Mouse (Mus musculus) heart, embryonic 15.5 days (tissue): Measurements from ENCODE around the gene Mrpl58. TPM values are rescaled to one million over a fixed set of nuclear protein-coding genes. Genes with fewer than 3 reads are reported as not detected.

Experiments used
- ATAC-seq: fragments of 200-750 bp; cut with Nextera tagmentation; replicated peaks from 2 replicates; pipeline ENCODE4 v1.8.0; 2017; ENCODE audit warnings: low read depth, moderate TSS enrichment; ENCODE audit not compliant: insufficient number of reproducible peaks, insufficient read depth, low FRiP score
- H3K27ac ChIP-seq: fragments of 300-500 bp; sonication (generic); 2 replicates; pipeline ENCODE4 v1.5.1; 2015; ENCODE audit warnings: mild to moderate bottlenecking, inconsistent platforms
- H3K27me3 ChIP-seq: fragments of 300-500 bp; sonication (generic); 2 replicates; pipeline ENCODE4 v1.6.1; 2015; ENCODE audit warnings: inconsistent platforms
- H3K36me3 ChIP-seq: fragments of 300-500 bp; sonication (generic); 2 replicates; pipeline ENCODE4 v1.6.1; 2015; ENCODE audit warnings: mild to moderate bottlenecking, inconsistent platforms
- H3K4me1 ChIP-seq: fragments of 300-500 bp; sonication (generic); replicated peaks from 2 replicates; pipeline ENCODE4 v1.6.1; 2015; ENCODE audit warnings: inconsistent platforms
- H3K4me2 ChIP-seq: fragments of 300-500 bp; sonication (generic); 2 replicates; pipeline ENCODE4 v1.6.1; 2015; ENCODE audit warnings: inconsistent platforms, mild to moderate bottlenecking, moderate library complexity
- H3K4me3 ChIP-seq: fragments of 300-500 bp; sonication (generic); 2 replicates; pipeline ENCODE4 v1.5.1; 2015; ENCODE audit warnings: mild to moderate bottlenecking, inconsistent platforms
- H3K9ac ChIP-seq: fragments of 300-500 bp; sonication (generic); 2 replicates; pipeline ENCODE4 v1.6.1; 2015; ENCODE audit warnings: mild to moderate bottlenecking, inconsistent platforms
- H3K9me3 ChIP-seq: fragments of 300-500 bp; sonication (generic); replicated peaks from 2 replicates; pipeline ENCODE4 v1.6.1; 2016; ENCODE audit warnings: inconsistent platforms
- WGBS: fragments of 180-500 bp; shearing (Covaris S2); methylation state at CpG from one replicate; pipeline ENCODE4 v1.1.7; 2015; ENCODE audit warnings: mixed read lengths; 5-methylcytosine and 5-hydroxymethylcytosine counted together
- polyA plus RNA-seq: library from polyadenylated mRNA; unstranded; fragments of >200 nt; fragmentation: Nextera tagmentation; extraction: Ambion mirVana; gene quantifications from 2 replicates; pipeline ENCODE4 v1.2.1, GENCODE M21; 2015

Mrpl58 gene
- polyA plus RNA-seq, 1 experiment from 2014 or later, result 167 TPM

- no peaks in the 10 kb centered on the region for H3K9me3 ChIP-seq
- peaks cover 35% of the 10 kb centered on the region for H3K4me1 ChIP-seq
- H3K9ac ChIP-seq, result no peak overlapping the region
- H3K27me3 ChIP-seq, result no peaks in the 10 kb centered on the region
- peak overlapping the region; percentile 56 for H3K27ac ChIP-seq
- no peak overlapping the region for H3K4me3 ChIP-seq
- H3K36me3 ChIP-seq, result peaks cover 31% of the 10 kb centered on the region
- H3K4me2 ChIP-seq, result no peak overlapping the region
- 69% methylated on average over 6 of the region's 6 CpGs for WGBS
- no peak for ATAC-seq
Measured at GRCm38 (mm10) chr11:115408266-115408920, 4.8 kb downstream of the Mrpl58 start.

DNA sequence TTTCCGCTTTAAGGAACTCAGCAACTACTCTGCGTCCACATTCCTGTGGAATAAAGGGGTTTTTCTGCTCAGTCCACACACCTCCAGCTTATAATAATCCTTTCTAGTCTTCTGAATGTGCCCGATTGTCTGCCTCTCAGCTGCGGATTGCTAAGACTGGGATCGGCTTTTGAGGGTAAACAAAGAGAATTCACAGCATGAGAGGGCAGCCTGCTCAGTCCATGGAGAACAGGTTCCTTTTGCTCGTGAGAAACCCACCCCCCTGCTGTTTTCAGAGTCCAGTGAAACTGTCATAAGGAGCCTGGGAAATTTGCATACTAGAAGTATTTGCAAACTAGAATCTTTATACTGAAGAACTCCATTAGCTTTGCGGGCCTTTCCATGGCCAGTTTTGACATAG lies 6.0 kb downstream of the Mrpl58 start:
- Histone ChIP-seq H3K9ac (no peak overlapping the region), H3K27ac (no peak overlapping the region), H3K4me3 (no peak overlapping the region), H3K4me2 (no peak overlapping the region), H3K27me3 (no peaks in the 10 kb centered on the region), H3K9me3 (no peaks in the 10 kb centered on the region), H3K36me3 (peaks cover 31% of the 10 kb centered on the region), H3K4me1 (peaks cover 34% of the 10 kb centered on the region)
- 86% methylated on average over 7 of the region's 7 CpGs for WGBS
- ATAC-seq, result no peak

DNA sequence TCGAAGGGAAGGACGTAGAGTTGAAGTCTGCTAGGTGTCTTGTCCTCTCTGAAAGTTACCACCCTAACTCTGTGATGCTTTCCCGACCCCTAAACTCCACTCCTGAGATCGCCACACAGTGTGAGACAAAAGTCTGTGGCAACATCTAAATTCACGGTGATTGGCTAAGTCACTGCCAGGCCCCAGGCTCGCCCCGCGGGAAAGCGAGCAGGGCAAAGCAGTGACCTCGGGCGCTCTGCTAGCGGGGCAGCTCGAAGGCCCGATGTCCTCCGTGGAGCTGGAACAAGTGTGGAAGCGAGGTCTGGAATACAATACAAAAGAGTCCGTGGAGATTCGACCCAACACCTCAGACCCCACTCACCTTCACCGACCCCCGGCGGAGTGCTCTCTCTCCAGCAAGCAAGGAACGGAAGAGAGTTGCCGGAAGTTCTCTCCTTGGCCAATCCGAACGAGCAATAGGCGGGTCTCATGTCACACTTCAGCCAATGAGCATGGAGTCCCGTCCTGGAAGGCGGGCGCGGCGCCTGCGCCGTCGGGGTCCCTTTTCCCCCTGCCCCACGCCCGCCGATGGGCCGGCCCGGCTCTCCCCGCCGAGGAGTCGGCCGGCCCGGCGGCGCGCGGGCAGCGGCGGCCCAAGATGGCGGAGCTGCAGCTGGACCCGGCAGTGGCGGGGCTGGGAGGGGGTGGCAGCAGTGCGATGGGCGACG lies 16.1 kb downstream of the Mrpl58 start, which contains the start of the genes Atp5h and Kctd2:
TSS of gene Atp5h (minus strand) at position 432 of the 707 bp plus-strand sequence.
TSS of gene Kctd2 (plus strand) at position 598 of the 707 bp plus-strand sequence.
- H3K4me1 ChIP-seq, result peaks cover 59% of the 10 kb centered on the region
- peaks cover 35% of the 10 kb centered on the region for H3K36me3 ChIP-seq
- H3K27me3 ChIP-seq, result no peaks in the 10 kb centered on the region
- peak within 1 kb of the TSS; percentile 83 for H3K4me3 ChIP-seq
- peak within 1 kb of the TSS; percentile 98 for H3K9ac ChIP-seq
- peak within 1 kb of the TSS; percentile 79 for H3K4me2 ChIP-seq
- H3K9me3 ChIP-seq, result no peaks in the 10 kb centered on the region
- peak within 1 kb of the TSS; percentile 90 for H3K27ac ChIP-seq
- under 1% methylated on average over 53 of the region's 56 CpGs for WGBS
- peak; percentile 95 for ATAC-seq

DNA sequence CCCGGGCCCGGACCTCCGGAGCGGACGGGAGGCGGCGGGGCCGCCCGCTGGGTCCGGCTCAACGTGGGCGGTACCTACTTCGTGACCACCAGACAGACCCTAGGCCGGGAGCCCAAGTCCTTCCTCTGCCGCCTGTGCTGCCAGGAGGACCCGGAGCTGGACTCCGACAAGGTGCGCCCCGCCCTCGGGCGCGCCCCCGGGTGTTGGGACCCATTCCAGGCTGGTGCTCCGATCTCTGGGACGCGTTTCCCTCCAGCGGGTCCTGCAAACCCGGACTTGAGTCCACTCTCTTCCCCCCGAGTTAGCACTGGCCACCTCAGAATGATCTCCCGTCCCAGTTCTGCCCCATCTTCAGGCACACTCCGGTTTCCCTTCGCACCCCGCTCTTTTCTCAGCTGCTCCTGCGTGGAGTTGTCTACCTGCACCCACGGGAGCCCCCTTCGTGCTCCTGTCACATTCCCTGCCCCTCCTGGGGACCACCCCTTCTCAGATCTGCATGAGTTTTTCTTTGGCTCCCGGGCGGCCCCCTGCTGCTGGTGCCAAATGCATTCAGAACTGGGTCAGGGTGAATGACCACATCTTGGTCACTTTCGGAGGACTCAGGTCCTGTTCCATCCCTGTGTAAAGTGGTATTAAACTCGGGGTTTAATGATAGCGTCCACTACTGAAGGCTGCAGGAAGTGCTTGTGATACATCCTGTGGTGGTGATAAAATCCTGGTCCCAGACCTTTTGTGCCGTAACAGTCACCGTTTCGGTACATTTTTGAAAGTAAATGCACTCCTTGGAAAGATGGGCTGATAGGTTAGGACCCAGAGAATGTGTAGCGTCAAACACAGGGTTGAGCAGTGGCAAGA lies 17.0 kb downstream of the Mrpl58 start:
- 1% methylated on average over 41 of the region's 45 CpGs for WGBS
- H3K27ac ChIP-seq, result peak overlapping the region; percentile 90
- H3K9me3 ChIP-seq, result no peaks in the 10 kb centered on the region
- no peaks in the 10 kb centered on the region for H3K27me3 ChIP-seq
- H3K4me2 ChIP-seq, result peak overlapping the region; percentile 79
- peak; percentile 69 for ATAC-seq
- H3K36me3 ChIP-seq, result peaks cover 31% of the 10 kb centered on the region
- peaks cover 50% of the 10 kb centered on the region for H3K4me1 ChIP-seq
- H3K9ac ChIP-seq, result peak overlapping the region; percentile 98
- peak overlapping the region; percentile 83 for H3K4me3 ChIP-seq

- peak overlapping the region; percentile 83 for H3K4me3 ChIP-seq
- H3K9ac ChIP-seq, result no peak overlapping the region
- 50% methylated on average over 1 of the region's 1 CpGs for WGBS
- H3K4me2 ChIP-seq, result peak overlapping the region; percentile 79
- peaks cover 45% of the 10 kb centered on the region for H3K4me1 ChIP-seq
- no peak overlapping the region for H3K27ac ChIP-seq
- no peak for ATAC-seq
- H3K9me3 ChIP-seq, result no peaks in the 10 kb centered on the region
- peaks cover 27% of the 10 kb centered on the region for H3K36me3 ChIP-seq
- H3K27me3 ChIP-seq, result no peaks in the 10 kb centered on the region
Measured at GRCm38 (mm10) chr11:115421328-115421727, 17.8 kb downstream of the Mrpl58 start.

DNA sequence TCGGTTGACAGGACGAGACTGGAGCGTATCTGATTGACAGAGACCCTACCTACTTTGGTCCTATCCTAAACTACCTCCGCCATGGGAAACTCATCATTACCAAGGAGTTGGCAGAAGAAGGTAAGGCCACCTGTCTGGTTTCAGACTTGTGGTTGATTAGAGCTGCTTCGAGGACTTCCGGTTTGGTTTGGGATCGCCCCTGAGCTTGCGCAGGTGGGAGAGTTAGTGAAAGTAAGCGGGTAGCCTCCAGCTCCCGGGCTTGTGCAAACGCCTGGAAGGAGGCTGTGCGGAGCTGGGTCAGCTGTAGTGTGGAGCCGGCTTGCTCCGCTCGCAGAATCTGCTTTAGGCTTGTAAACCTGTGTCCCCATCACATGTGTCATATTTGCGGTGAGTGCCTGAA lies 18.4 kb downstream of the Mrpl58 start:
- 88% methylated on average over 16 of the region's 16 CpGs for WGBS

DNA sequence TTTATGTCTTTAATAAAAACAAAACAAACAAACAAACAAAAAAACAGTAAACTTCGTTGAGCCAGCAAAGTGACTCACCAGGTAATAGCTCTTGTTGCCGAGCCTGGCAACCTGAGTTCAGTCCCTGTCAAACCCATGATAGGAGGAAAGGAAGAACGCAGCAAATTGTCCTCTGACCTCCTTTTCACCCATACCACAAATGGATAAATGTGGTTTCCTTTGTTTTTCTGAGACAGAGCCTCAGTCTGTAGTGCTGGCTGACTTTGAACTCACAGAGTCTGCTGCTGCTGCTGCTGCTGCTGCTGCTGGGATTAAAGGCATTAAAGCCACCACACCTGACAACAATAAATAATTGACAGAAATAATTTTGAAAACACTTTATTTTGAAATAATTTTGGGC lies 19.5 kb downstream of the Mrpl58 start:
- no peaks in the 10 kb centered on the region for H3K27me3 ChIP-seq
- H3K9me3 ChIP-seq, result no peaks in the 10 kb centered on the region
- H3K36me3 ChIP-seq, result peaks cover 24% of the 10 kb centered on the region; the same call in 1 of the 2 replicates
- H3K4me2 ChIP-seq, result no peak overlapping the region
- 82% methylated on average over 3 of the region's 3 CpGs for WGBS
- H3K27ac ChIP-seq, result no peak overlapping the region
- H3K4me3 ChIP-seq, result no peak overlapping the region
- H3K9ac ChIP-seq, result no peak overlapping the region
- peaks cover 38% of the 10 kb centered on the region for H3K4me1 ChIP-seq
- no peak for ATAC-seq

More for the DNA sequence above, 18.4 kb downstream of the Mrpl58 start:
- H3K9me3 ChIP-seq, result no peaks in the 10 kb centered on the region
- no peaks in the 10 kb centered on the region for H3K27me3 ChIP-seq
- peak overlapping the region; percentile 79; the same call in 1 of the 2 replicates for H3K4me2 ChIP-seq
- no peak for ATAC-seq
- H3K36me3 ChIP-seq, result peaks cover 28% of the 10 kb centered on the region
- H3K4me3 ChIP-seq, result no peak overlapping the region
- no peak overlapping the region for H3K9ac ChIP-seq
- peaks cover 38% of the 10 kb centered on the region for H3K4me1 ChIP-seq
- H3K27ac ChIP-seq, result no peak overlapping the region

DNA sequence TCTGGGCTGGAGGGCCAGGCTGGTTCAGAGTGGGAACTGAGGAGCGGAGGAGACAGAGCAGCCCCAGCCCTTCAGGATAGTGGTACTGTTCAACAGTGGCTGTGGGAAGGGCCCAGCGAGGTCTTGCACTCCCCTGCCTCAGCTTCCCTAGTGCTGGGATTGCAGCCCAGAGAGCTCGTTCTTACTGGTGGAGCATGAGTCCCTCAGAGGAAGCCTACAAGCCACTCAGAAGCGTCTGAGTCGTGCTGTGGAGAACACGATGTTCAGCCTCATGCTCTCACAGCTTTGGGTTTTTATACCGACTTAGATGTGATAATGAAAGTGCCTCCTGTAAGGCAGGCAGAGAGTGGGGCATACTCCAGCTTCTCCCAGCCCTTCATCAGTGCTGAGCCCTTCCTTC lies 21.1 kb downstream of the Mrpl58 start:
- no peak for ATAC-seq
- H3K36me3 ChIP-seq, result peaks cover 30% of the 10 kb centered on the region; the same call in 1 of the 2 replicates
- no peak overlapping the region for H3K4me2 ChIP-seq
- H3K9me3 ChIP-seq, result no peaks in the 10 kb centered on the region
- H3K4me3 ChIP-seq, result no peak overlapping the region
- no peak overlapping the region for H3K9ac ChIP-seq
- no peaks in the 10 kb centered on the region for H3K27me3 ChIP-seq
- 84% methylated on average over 7 of the region's 7 CpGs for WGBS
- H3K4me1 ChIP-seq, result peaks cover 28% of the 10 kb centered on the region
- H3K27ac ChIP-seq, result no peak overlapping the region

- Histone ChIP-seq H3K27me3 (no peaks in the 10 kb centered on the region), H3K4me3 (no peak overlapping the region), H3K9me3 (no peaks in the 10 kb centered on the region)
Measured at GRCm38 (mm10) chr11:115425671-115426070, 22.1 kb downstream of the Mrpl58 start.

GRCm38 (mm10) chr11:115427482-115428331 lies 24.2 kb downstream of the Mrpl58 start:
- peaks cover 11% of the 10 kb centered on the region for H3K4me1 ChIP-seq
- peak overlapping the region; percentile 17; the same call in 1 of the 2 replicates for H3K4me2 ChIP-seq
- ATAC-seq, result peak; percentile 51
- 33% methylated on average over 20 of the region's 20 CpGs for WGBS
- 0 out of 2 replicates have a peak overlapping the region, but pooled peaks have one; percentile 23 for H3K9ac ChIP-seq
- H3K27ac ChIP-seq, result peak overlapping the region; percentile 58
- H3K27me3 ChIP-seq, result no peaks in the 10 kb centered on the region
- H3K36me3 ChIP-seq, result peaks cover 57% of the 10 kb centered on the region
- no peaks in the 10 kb centered on the region for H3K9me3 ChIP-seq
- no peak overlapping the region for H3K4me3 ChIP-seq

More at GRCm38 (mm10) chr11:115425671-115426070, 22.1 kb downstream of the Mrpl58 start:
- Histone ChIP-seq H3K4me2 (no peak overlapping the region), H3K36me3 (peaks cover 40% of the 10 kb centered on the region), H3K9ac (no peak overlapping the region), H3K4me1 (peaks cover 26% of the 10 kb centered on the region), H3K27ac (no peak overlapping the region)
- no peak for ATAC-seq
- WGBS, result 85% methylated on average over 6 of the region's 6 CpGs
